Mouse (Mus musculus): ENCODE data around the gene Gm1113. TPM values are rescaled to one million over a fixed set of nuclear protein-coding genes. Genes with fewer than 3 reads are reported as not detected.

The Gm1113 gene
- polyA plus RNA-seq, 1 experiment from 2014 or later, result not detected

- Histone ChIP-seq H3K27ac (replicated peaks) (no peak overlapping the region), H3K4me1 (peaks cover 31% of the 10 kb centered on the region), H3K36me3 (replicated peaks) (peaks cover 66% of the 10 kb centered on the region), H3K9me3 (no peaks in the 10 kb centered on the region), H3K4me3 (no peak overlapping the region), H3K27me3 (replicated peaks; ENCODE audit: low read depth, poor library complexity, severe bottlenecking) (no peaks in the 10 kb centered on the region)
- peak; percentile 33 for DNase-seq (ENCODE audit: low spot score)
- 44% methylated on average over 7 of the region's 7 CpGs for WGBS
Observed at GRCm38 (mm10) chr9:35493033-35493732, 24.9 kb downstream of the Gm1113 start.

GRCm38 (mm10) chr9:35491109-35491866 lies 26.8 kb downstream of the Gm1113 start:
- H3K9me3 ChIP-seq, result no peaks in the 10 kb centered on the region
- H3K27me3 ChIP-seq (replicated peaks; ENCODE audit: low read depth, poor library complexity, severe bottlenecking), result no peaks in the 10 kb centered on the region
- peaks cover 31% of the 10 kb centered on the region for H3K4me1 ChIP-seq
- 81% methylated on average over 11 of the region's 11 CpGs for WGBS
- DNase-seq (ENCODE audit: low spot score), result no peak
- no peak overlapping the region for H3K4me3 ChIP-seq
- H3K36me3 ChIP-seq (replicated peaks), result peaks cover 73% of the 10 kb centered on the region
- no peak overlapping the region for H3K27ac ChIP-seq (replicated peaks)

GRCm38 (mm10) chr9:35488496-35488895 lies 29.6 kb downstream of the Gm1113 start:
- no peak for DNase-seq (ENCODE audit: low spot score)
- Histone ChIP-seq H3K27ac (replicated peaks) (no peak overlapping the region), H3K4me1 (peaks cover 10% of the 10 kb centered on the region), H3K36me3 (replicated peaks) (peaks cover 85% of the 10 kb centered on the region), H3K9me3 (no peaks in the 10 kb centered on the region), H3K27me3 (replicated peaks; ENCODE audit: low read depth, poor library complexity, severe bottlenecking) (no peaks in the 10 kb centered on the region), H3K4me3 (no peak overlapping the region)
- WGBS, result 93% methylated on average over 4 of the region's 4 CpGs

- DNase-seq (ENCODE audit: low spot score), result no peak
- Histone ChIP-seq H3K27ac (replicated peaks) (no peak overlapping the region), H3K4me1 (peaks cover under 1% of the 10 kb centered on the region), H3K36me3 (replicated peaks) (peaks cover 93% of the 10 kb centered on the region), H3K4me3 (no peak overlapping the region), H3K27me3 (replicated peaks; ENCODE audit: low read depth, poor library complexity, severe bottlenecking) (no peaks in the 10 kb centered on the region), H3K9me3 (no peaks in the 10 kb centered on the region)
- WGBS, result 90% methylated on average over 13 of the region's 13 CpGs
Observed at GRCm38 (mm10) chr9:35486616-35487015, 31.5 kb downstream of the Gm1113 start.

- Histone ChIP-seq H3K4me1 (no peaks in the 10 kb centered on the region), H3K4me3 (no peak overlapping the region), H3K27ac (replicated peaks) (no peak overlapping the region), H3K27me3 (replicated peaks; ENCODE audit: low read depth, poor library complexity, severe bottlenecking) (no peaks in the 10 kb centered on the region), H3K36me3 (replicated peaks) (peaks cover 93% of the 10 kb centered on the region), H3K9me3 (no peaks in the 10 kb centered on the region)
- WGBS, result 91% methylated on average over 3 of the region's 3 CpGs
- no peak for DNase-seq (ENCODE audit: low spot score)
Observed at GRCm38 (mm10) chr9:35483949-35484348, 34.1 kb downstream of the Gm1113 start.

GRCm38 (mm10) chr9:35482014-35482898 lies 35.8 kb downstream of the Gm1113 start:
- Histone ChIP-seq H3K4me1 (no peaks in the 10 kb centered on the region), H3K4me3 (no peak overlapping the region), H3K27me3 (replicated peaks; ENCODE audit: low read depth, poor library complexity, severe bottlenecking) (no peaks in the 10 kb centered on the region), H3K27ac (replicated peaks) (no peak overlapping the region), H3K9me3 (no peaks in the 10 kb centered on the region), H3K36me3 (replicated peaks) (peaks cover 93% of the 10 kb centered on the region)
- WGBS, result 87% methylated on average over 13 of the region's 13 CpGs
- no peak for DNase-seq (ENCODE audit: low spot score)

- WGBS, result 92% methylated on average over 6 of the region's 6 CpGs
Observed at GRCm38 (mm10) chr9:35479456-35479855, 38.6 kb downstream of the Gm1113 start.

GRCm38 (mm10) chr9:35475394-35475793 lies 42.7 kb downstream of the Gm1113 start:
- no peak for DNase-seq (ENCODE audit: low spot score)
- H3K36me3 ChIP-seq (replicated peaks), result peaks cover 94% of the 10 kb centered on the region
- 92% methylated on average over 7 of the region's 7 CpGs for WGBS

More at GRCm38 (mm10) chr9:35479456-35479855, 38.6 kb downstream of the Gm1113 start:
- Histone ChIP-seq H3K4me1 (no peaks in the 10 kb centered on the region), H3K27me3 (replicated peaks; ENCODE audit: low read depth, poor library complexity, severe bottlenecking) (no peaks in the 10 kb centered on the region), H3K9me3 (no peaks in the 10 kb centered on the region), H3K27ac (replicated peaks) (no peak overlapping the region), H3K36me3 (replicated peaks) (peaks cover 90% of the 10 kb centered on the region), H3K4me3 (no peak overlapping the region)
- no peak for DNase-seq (ENCODE audit: low spot score)

GRCm38 (mm10) chr9:35474104-35474724 lies 43.9 kb downstream of the Gm1113 start:
- DNase-seq (ENCODE audit: low spot score), result no peak
- no peak overlapping the region for H3K27ac ChIP-seq (replicated peaks)
- H3K4me3 ChIP-seq, result no peak overlapping the region
- no peaks in the 10 kb centered on the region for H3K4me1 ChIP-seq
- H3K9me3 ChIP-seq, result no peaks in the 10 kb centered on the region
- peaks cover 96% of the 10 kb centered on the region for H3K36me3 ChIP-seq (replicated peaks)
- 89% methylated on average over 10 of the region's 10 CpGs for WGBS
- H3K27me3 ChIP-seq (replicated peaks; ENCODE audit: low read depth, poor library complexity, severe bottlenecking), result no peaks in the 10 kb centered on the region

More at GRCm38 (mm10) chr9:35475394-35475793, 42.7 kb downstream of the Gm1113 start:
- Histone ChIP-seq H3K27me3 (replicated peaks; ENCODE audit: low read depth, poor library complexity, severe bottlenecking) (no peaks in the 10 kb centered on the region), H3K4me1 (no peaks in the 10 kb centered on the region), H3K27ac (replicated peaks) (no peak overlapping the region), H3K9me3 (no peaks in the 10 kb centered on the region), H3K4me3 (no peak overlapping the region)

GRCm38 (mm10) chr9:35468913-35469312 lies 49.2 kb downstream of the Gm1113 start:
- Histone ChIP-seq H3K4me3 (no peak overlapping the region), H3K9me3 (no peaks in the 10 kb centered on the region), H3K27ac (replicated peaks) (no peak overlapping the region), H3K27me3 (replicated peaks; ENCODE audit: low read depth, poor library complexity, severe bottlenecking) (no peaks in the 10 kb centered on the region), H3K36me3 (replicated peaks) (peaks cover 71% of the 10 kb centered on the region), H3K4me1 (no peaks in the 10 kb centered on the region)
- no peak for DNase-seq (ENCODE audit: low spot score)

- H3K9me3 ChIP-seq, result no peaks in the 10 kb centered on the region
- no peak for DNase-seq (ENCODE audit: low spot score)
- no peak overlapping the region for H3K27ac ChIP-seq (replicated peaks)
- no peak overlapping the region for H3K4me3 ChIP-seq
- H3K36me3 ChIP-seq (replicated peaks), result peaks cover 67% of the 10 kb centered on the region
- no peaks in the 10 kb centered on the region for H3K4me1 ChIP-seq
- WGBS, result 75% methylated on average over 8 of the region's 8 CpGs
- no peaks in the 10 kb centered on the region for H3K27me3 ChIP-seq (replicated peaks; ENCODE audit: low read depth, poor library complexity, severe bottlenecking)
Observed at GRCm38 (mm10) chr9:35467264-35467817, 50.7 kb downstream of the Gm1113 start.

- Histone ChIP-seq H3K27me3 (replicated peaks; ENCODE audit: low read depth, poor library complexity, severe bottlenecking) (no peaks in the 10 kb centered on the region), H3K9me3 (no peaks in the 10 kb centered on the region), H3K27ac (replicated peaks) (no peak overlapping the region), H3K36me3 (replicated peaks) (peaks cover 83% of the 10 kb centered on the region), H3K4me3 (no peak overlapping the region), H3K4me1 (no peaks in the 10 kb centered on the region)
- WGBS, result 88% methylated on average over 8 of the region's 8 CpGs
- no peak for DNase-seq (ENCODE audit: low spot score)
Observed at GRCm38 (mm10) chr9:35459594-35459993, 58.5 kb downstream of the Gm1113 start.
